Mouse (Mus musculus) lung, postnatal 0 days (tissue): ENCODE measurements around the gene Ahnak. TPM values are rescaled to one million over a fixed set of nuclear protein-coding genes. Genes with fewer than 3 reads are reported as not detected.
A peak's percentile ranks its signal among the peaks of the same experiment; 100 is the strongest.

Experiments
- ATAC-seq: fragments of 200-750 bp; cut with Nextera tagmentation; 2 replicates; pipeline ENCODE4 v1.8.0; 2017; ENCODE audit warnings: moderate library complexity
- DNase-seq: peaks from one replicate; pipeline ENCODE4 v3.0.0-alpha.2; 2016; ENCODE audit warnings: low spot score
- H3K27ac ChIP-seq: fragments of 300-500 bp; sonication (generic); 2 replicates; pipeline ENCODE4 v1.5.1; 2014; ENCODE audit warnings: antibody characterized with exemption, mild to moderate bottlenecking, low read length, mixed read lengths
- H3K27me3 ChIP-seq: fragments of 300-500 bp; sonication (generic); replicated peaks from 2 replicates; pipeline ENCODE4 v1.6.1; 2014; ENCODE audit warnings: low read length, mixed read lengths; ENCODE audit not compliant: insufficient read depth
- H3K36me3 ChIP-seq: fragments of 300-500 bp; sonication (generic); 2 replicates; pipeline ENCODE4 v1.6.1; 2014; ENCODE audit warnings: low read length, mixed read lengths; ENCODE audit not compliant: insufficient read depth
- H3K4me1 ChIP-seq: fragments of 300-500 bp; sonication (generic); 2 replicates; pipeline ENCODE4 v1.6.1; 2014; ENCODE audit warnings: antibody characterized with exemption, low read depth, low read length, mixed read lengths; ENCODE audit not compliant: insufficient read depth
- H3K4me2 ChIP-seq: fragments of 300-500 bp; sonication (generic); replicated peaks from 2 replicates; pipeline ENCODE4 v1.6.1; 2014; ENCODE audit warnings: low read depth, mild to moderate bottlenecking, low read length, moderate library complexity, mixed read lengths
- H3K4me3 ChIP-seq: fragments of 300-500 bp; sonication (generic); 2 replicates; pipeline ENCODE4 v1.5.1; 2014; ENCODE audit warnings: low read depth, low read length
- H3K9ac ChIP-seq: fragments of 300-500 bp; sonication (generic); replicated peaks from 2 replicates; pipeline ENCODE4 v1.6.1; 2014; ENCODE audit warnings: low read depth, mild to moderate bottlenecking
- H3K9me3 ChIP-seq: fragments of 300-500 bp; sonication (generic); 2 replicates; pipeline ENCODE4 v1.6.1; 2016; ENCODE audit warnings: low read length, mixed read lengths
- CTCF ChIP-seq: IDR thresholded peaks from 2 replicates; pipeline ENCODE4 v1.5.1; 2016; ENCODE audit warnings: antibody characterized with exemption, mild to moderate bottlenecking
- EP300 ChIP-seq: IDR thresholded peaks from 2 replicates; pipeline ENCODE4 v1.6.1; 2016; ENCODE audit warnings: antibody characterized with exemption, mild to moderate bottlenecking, control low read depth
- WGBS: fragments of 180-500 bp; shearing (Covaris S2); extraction: QIAGEN DNeasy Blood & Tissue Kit; methylation state at CpG from one replicate; pipeline ENCODE4 v1.1.7; 2014; 5-methylcytosine and 5-hydroxymethylcytosine counted together
- polyA plus RNA-seq: library from polyadenylated mRNA; unstranded; fragments of >200 nt; fragmentation: Nextera tagmentation; extraction: Ambion mirVana; gene quantifications from 2 replicates; pipeline ENCODE4 v1.2.1, GENCODE M21; 2015

The Ahnak gene
- polyA plus RNA-seq: 151 and 163 TPM in 2 replicates

- Histone ChIP-seq H3K9ac (peak within 1 kb of the TSS; percentile 97), H3K4me3 (peak within 1 kb of the TSS; percentile 95), H3K27me3 (no peaks in the 10 kb centered on the region), H3K27ac (peak within 1 kb of the TSS; percentile 98), H3K36me3 (no peaks in the 10 kb centered on the region), H3K9me3 (no peaks in the 10 kb centered on the region), H3K4me1 (peaks cover 49% of the 10 kb centered on the region), H3K4me2 (peak within 1 kb of the TSS; percentile 71)
- under 1% methylated on average over 38 of the region's 42 CpGs for WGBS
- TF ChIP-seq CTCF (no peak), EP300 (no peak)
- DNase-seq (peak; percentile 92), ATAC-seq (peak; percentile 72)
These were observed at the start of gene Ahnak for GRCm38 (mm10) chr19:8989066-8989566. Gene Ahnak, plus strand, starts transcription at chr19:8989284.

- H3K27ac ChIP-seq: no peak overlapping the region
- H3K4me2 ChIP-seq: no peak overlapping the region; the same call in 1 of the 2 replicates
- peak overlapping the region; percentile 20 for H3K9ac ChIP-seq
- ATAC-seq (no peak), DNase-seq (no peak)
- no peaks in the 10 kb centered on the region for H3K27me3 ChIP-seq
- 80% methylated on average over 15 of the region's 15 CpGs for WGBS
- H3K4me1 ChIP-seq: peaks cover 18% of the 10 kb centered on the region; the same call in 1 of the 2 replicates
- H3K4me3 ChIP-seq: no peak overlapping the region
- 0 out of 2 replicates have a peak, but pooled peaks cover 7% of the 10 kb centered on the region for H3K36me3 ChIP-seq
- no peaks in the 10 kb centered on the region for H3K9me3 ChIP-seq
- no peak for TF ChIP-seq EP300
These were observed 48.5 kb upstream of the Ahnak start for GRCm38 (mm10) chr19:8940526-8941133.

GRCm38 (mm10) chr19:8941136-8941514 is 48.0 kb upstream of the Ahnak start:
- no peaks in the 10 kb centered on the region for H3K27me3 ChIP-seq
- no peaks in the 10 kb centered on the region for H3K9me3 ChIP-seq
- H3K4me3 ChIP-seq: peak overlapping the region; percentile 93
- H3K27ac ChIP-seq: peak overlapping the region; percentile 99
- TF ChIP-seq EP300: no peak
- no peak for TF ChIP-seq CTCF
- peak overlapping the region; percentile 20; the same call in 1 of the 2 replicates for H3K9ac ChIP-seq
- 0 out of 2 replicates have a peak, but pooled peaks cover 7% of the 10 kb centered on the region for H3K36me3 ChIP-seq
- H3K4me2 ChIP-seq: peak overlapping the region; percentile 75
- 39% methylated on average over 10 of the region's 10 CpGs for WGBS
- DNase-seq: no peak
- peaks cover 18% of the 10 kb centered on the region; the same call in 1 of the 2 replicates for H3K4me1 ChIP-seq
- ATAC-seq: no peak

- DNase-seq (peak; percentile 98), ATAC-seq (peak; percentile 95)
- H3K9me3 ChIP-seq: no peaks in the 10 kb centered on the region
- H3K4me2 ChIP-seq: peak within 1 kb of the TSS; percentile 75
- peaks cover 18% of the 10 kb centered on the region; the same call in 1 of the 2 replicates for H3K4me1 ChIP-seq
- no peaks in the 10 kb centered on the region for H3K27me3 ChIP-seq
- H3K9ac ChIP-seq: peak within 1 kb of the TSS; percentile 99
- H3K36me3 ChIP-seq: 0 out of 2 replicates have a peak, but pooled peaks cover 7% of the 10 kb centered on the region
- H3K27ac ChIP-seq: peak within 1 kb of the TSS; percentile 99
- H3K4me3 ChIP-seq: peak within 1 kb of the TSS; percentile 93
- WGBS: under 1% methylated on average over 64 of the region's 64 CpGs
- TF ChIP-seq CTCF: peak; percentile 38
- TF ChIP-seq EP300: no peak; the same call in 1 of the 2 replicates
These were observed 47.4 kb upstream of the Ahnak start, which contains the start of gene Mta2 for GRCm38 (mm10) chr19:8941515-8942217. Gene Mta2, plus strand, starts transcription at chr19:8941875.

GRCm38 (mm10) chr19:8942276-8942964 is 46.7 kb upstream of the Ahnak start:
- Histone ChIP-seq H3K27me3 (no peaks in the 10 kb centered on the region), H3K36me3 (peaks cover 11% of the 10 kb centered on the region), H3K4me1 (peaks cover 18% of the 10 kb centered on the region; the same call in 1 of the 2 replicates), H3K9ac (peak overlapping the region; percentile 99), H3K4me2 (peak overlapping the region; percentile 75), H3K9me3 (no peaks in the 10 kb centered on the region), H3K27ac (peak overlapping the region; percentile 99), H3K4me3 (peak overlapping the region; percentile 93)
- ATAC-seq: peak; percentile 64
- peak; percentile 72 for DNase-seq
- TF ChIP-seq EP300 (no peak), CTCF (no peak)
- under 1% methylated on average over 43 of the region's 46 CpGs for WGBS
